Mouse (Mus musculus): ENCODE data around the gene Ccdc146.
"Not testable (repeated sequence)": the region's sequence is repeated elsewhere in the genome, so short reads cannot be mapped to it uniquely, and the experiment has no call there.

Ccdc146 gene

GRCm38 (mm10) chr5:21386432-21386831 is 38.0 kb downstream of the Ccdc146 start:
- no peak for DNase-seq

GRCm38 (mm10) chr5:21384976-21385375 is 39.5 kb downstream of the Ccdc146 start:
- no peak for DNase-seq

- no peak for DNase-seq
Measured at GRCm38 (mm10) chr5:21384252-21384960, 40.1 kb downstream of the Ccdc146 start.

- DNase-seq, result no peak
Measured at GRCm38 (mm10) chr5:21383392-21384251, 40.9 kb downstream of the Ccdc146 start.

- DNase-seq, result no peak
Measured at GRCm38 (mm10) chr5:21382678-21383077, 41.8 kb downstream of the Ccdc146 start.

- no peak for DNase-seq
Measured at GRCm38 (mm10) chr5:21381986-21382385, 42.5 kb downstream of the Ccdc146 start.

- no peak for DNase-seq
Measured at GRCm38 (mm10) chr5:21378397-21378796, 46.1 kb downstream of the Ccdc146 start.

- DNase-seq, result no peak
Measured at GRCm38 (mm10) chr5:21376935-21377334, 47.5 kb downstream of the Ccdc146 start.

GRCm38 (mm10) chr5:21373180-21373518 is 51.3 kb downstream of the Ccdc146 start:
- no peak for DNase-seq

GRCm38 (mm10) chr5:21372493-21373179 is 51.8 kb downstream of the Ccdc146 start, which contains the start of gene Fgl2:
Gene Fgl2, plus strand, starts transcription at chr5:21372642.
- peak; percentile 25 to 37 for DNase-seq

- no peak for DNase-seq
Measured at GRCm38 (mm10) chr5:21371920-21372319, 52.6 kb downstream of the Ccdc146 start.

GRCm38 (mm10) chr5:21370218-21370947 is 54.1 kb downstream of the Ccdc146 start:
- no peak for DNase-seq

- no peak for DNase-seq
Measured at GRCm38 (mm10) chr5:21367514-21367913, 57.0 kb downstream of the Ccdc146 start.

- DNase-seq, result no peak
Measured at GRCm38 (mm10) chr5:21366338-21367053, 58.0 kb downstream of the Ccdc146 start.

GRCm38 (mm10) chr5:21363343-21363742 is 61.1 kb downstream of the Ccdc146 start:
- no peak for DNase-seq

GRCm38 (mm10) chr5:21358648-21359047 is 65.8 kb downstream of the Ccdc146 start:
- DNase-seq, result no peak

GRCm38 (mm10) chr5:21351678-21352077 is 72.8 kb downstream of the Ccdc146 start:
- no peak for DNase-seq

GRCm38 (mm10) chr5:21348366-21348765 is 76.1 kb downstream of the Ccdc146 start:
- no peak for DNase-seq

- DNase-seq, result not testable (repeated sequence)
Measured at GRCm38 (mm10) chr5:21342265-21342664, 82.2 kb downstream of the Ccdc146 start.

GRCm38 (mm10) chr5:21332119-21332518 is 92.4 kb downstream of the Ccdc146 start:
- DNase-seq, result no peak

GRCm38 (mm10) chr5:21331656-21332055 is 92.8 kb downstream of the Ccdc146 start:
- DNase-seq, result no peak
